Mouse (Mus musculus) myocyte (in vitro differentiated cells): ENCODE measurements around the gene Ern1.

Source experiments
- MAX ChIP-seq: IDR thresholded peaks from one replicate; pipeline ENCODE4 v1.6.1; 2011; ENCODE audit warnings: low read depth, mild to moderate bottlenecking, control low read depth
- POLR2A ChIP-seq: IDR thresholded peaks from one replicate; pipeline ENCODE4 v1.6.1; 2011; ENCODE audit warnings: low read depth, mild to moderate bottlenecking, control low read depth, moderate library complexity; ENCODE audit not compliant: insufficient read length
- TCF12 ChIP-seq: IDR thresholded peaks from one replicate; pipeline ENCODE4 v1.6.1; 2011; ENCODE audit warnings: mild to moderate bottlenecking, control low read depth; ENCODE audit not compliant: poor library complexity, insufficient read depth, severe bottlenecking
- USF1 ChIP-seq: IDR thresholded peaks from one replicate; pipeline ENCODE4 v1.6.1; 2011; ENCODE audit warnings: low read depth, mild to moderate bottlenecking, control low read depth, moderate library complexity

DNA sequence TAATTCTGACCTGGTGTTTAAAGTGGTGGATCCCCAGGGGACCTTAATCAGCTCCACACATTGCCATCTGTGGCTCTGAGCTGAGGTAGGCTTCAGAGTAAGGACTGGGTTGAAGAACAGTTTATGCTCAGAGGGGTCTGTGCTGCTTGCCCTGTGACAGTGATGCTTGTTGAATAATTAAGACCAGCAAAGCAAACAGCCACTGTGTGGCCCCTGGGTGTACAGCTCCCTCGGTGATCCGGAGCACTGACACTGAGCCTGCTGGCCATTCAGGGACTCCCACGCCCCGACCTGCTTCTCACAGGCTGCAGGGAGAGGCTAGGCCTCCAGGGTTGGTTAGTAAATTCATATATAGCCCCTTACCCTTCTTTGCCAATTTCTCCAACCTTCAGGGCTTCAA lies 31.9 kb upstream of the Ern1 start:
- TF ChIP-seq POLR2A (no peak), MAX (no peak), TCF12 (no peak), USF1 (no peak)
